Mouse (Mus musculus): ENCODE results near the gene Tmem206. TPM values are rescaled to one million over a fixed set of nuclear protein-coding genes. Genes with fewer than 3 reads are reported as not detected.

Gene Tmem206
- polyA plus RNA-seq, 1 experiment = 12.4 TPM

- H3K4me1 ChIP-seq (ENCODE audit: control insufficient read depth, insufficient read depth, insufficient read length) = 0 out of 2 replicates have a peak, but pooled peaks cover 2% of the 10 kb centered on the region
- WGBS = 82% methylated on average over 7 of the region's 7 CpGs
- no peak overlapping the region for H3K27ac ChIP-seq (ENCODE audit: insufficient read depth, low read length)
- H3K4me3 ChIP-seq (ENCODE audit: extremely low read depth, insufficient read depth, insufficient read length) = no peak overlapping the region
- TF ChIP-seq POLR2A (IDR thresholded peaks at IDR 0.05; ENCODE audit: low read depth, low read length) (no peak), CTCF (IDR thresholded peaks at IDR 0.05; ENCODE audit: extremely low read depth, insufficient read depth, insufficient read length, insufficient replicate concordance) (no peak)
- no peak for DNase-seq (ENCODE audit: low read depth in 1 of 2, low spot score in 2 of 2)
- peaks cover 47% of the 10 kb centered on the region for H3K36me3 ChIP-seq (ENCODE audit: control insufficient read depth, insufficient read depth, low read length)
- no peaks in the 10 kb centered on the region for H3K27me3 ChIP-seq (ENCODE audit: control insufficient read depth, insufficient read depth, low read length)
Measured at GRCm38 (mm10) chr1:191359478-191359877, 33.8 kb downstream of the Tmem206 start.

- H3K27me3 ChIP-seq (ENCODE audit: control insufficient read depth, insufficient read depth, low read length) = no peaks in the 10 kb centered on the region
- 0 out of 2 replicates have a peak, but pooled peaks cover 2% of the 10 kb centered on the region for H3K4me1 ChIP-seq (ENCODE audit: control insufficient read depth, insufficient read depth, insufficient read length)
- no peak overlapping the region for H3K4me3 ChIP-seq (ENCODE audit: extremely low read depth, insufficient read depth, insufficient read length)
- peaks cover 37% of the 10 kb centered on the region for H3K36me3 ChIP-seq (ENCODE audit: control insufficient read depth, insufficient read depth, low read length)
- H3K27ac ChIP-seq (ENCODE audit: insufficient read depth, low read length) = no peak overlapping the region
- WGBS = 88% methylated on average over 6 of the region's 6 CpGs
- TF ChIP-seq CTCF (IDR thresholded peaks at IDR 0.05; ENCODE audit: extremely low read depth, insufficient read depth, insufficient read length, insufficient replicate concordance) (no peak), POLR2A (IDR thresholded peaks at IDR 0.05; ENCODE audit: low read depth, low read length) (no peak)
- no peak for DNase-seq (ENCODE audit: low read depth in 1 of 2, low spot score in 2 of 2)
Measured at GRCm38 (mm10) chr1:191362412-191362811, 36.7 kb downstream of the Tmem206 start.

GRCm38 (mm10) chr1:191364477-191364876 lies 38.8 kb downstream of the Tmem206 start:
- no peak overlapping the region for H3K27ac ChIP-seq (ENCODE audit: insufficient read depth, low read length)
- no peak overlapping the region for H3K4me3 ChIP-seq (ENCODE audit: extremely low read depth, insufficient read depth, insufficient read length)
- H3K4me1 ChIP-seq (ENCODE audit: control insufficient read depth, insufficient read depth, insufficient read length) = 0 out of 2 replicates have a peak, but pooled peaks cover 2% of the 10 kb centered on the region
- peak in 1 of 2 experiments; percentile 45 for DNase-seq (ENCODE audit: low read depth in 1 of 2, low spot score in 2 of 2)
- TF ChIP-seq POLR2A (IDR thresholded peaks at IDR 0.05; ENCODE audit: low read depth, low read length) (no peak), CTCF (IDR thresholded peaks at IDR 0.05; ENCODE audit: extremely low read depth, insufficient read depth, insufficient read length, insufficient replicate concordance) (peak; percentile 23; the same call in 1 of the 2 replicates)
- peaks cover 29% of the 10 kb centered on the region for H3K36me3 ChIP-seq (ENCODE audit: control insufficient read depth, insufficient read depth, low read length)
- 84% methylated on average over 4 of the region's 4 CpGs for WGBS
- H3K27me3 ChIP-seq (ENCODE audit: control insufficient read depth, insufficient read depth, low read length) = no peaks in the 10 kb centered on the region

- H3K4me1 ChIP-seq (ENCODE audit: control insufficient read depth, insufficient read depth, insufficient read length) = no peaks in the 10 kb centered on the region
- no peaks in the 10 kb centered on the region for H3K27me3 ChIP-seq (ENCODE audit: control insufficient read depth, insufficient read depth, low read length)
- no peak overlapping the region for H3K27ac ChIP-seq (ENCODE audit: insufficient read depth, low read length)
- 88% methylated on average over 4 of the region's 4 CpGs for WGBS
- peaks cover 19% of the 10 kb centered on the region for H3K36me3 ChIP-seq (ENCODE audit: control insufficient read depth, insufficient read depth, low read length)
- DNase-seq (ENCODE audit: low read depth in 1 of 2, low spot score in 2 of 2) = no peak
- TF ChIP-seq POLR2A (IDR thresholded peaks at IDR 0.05; ENCODE audit: low read depth, low read length) (no peak), CTCF (IDR thresholded peaks at IDR 0.05; ENCODE audit: extremely low read depth, insufficient read depth, insufficient read length, insufficient replicate concordance) (no peak)
- H3K4me3 ChIP-seq (ENCODE audit: extremely low read depth, insufficient read depth, insufficient read length) = no peak overlapping the region
Measured at GRCm38 (mm10) chr1:191368193-191368592, 42.5 kb downstream of the Tmem206 start.

- Histone ChIP-seq H3K4me3 (ENCODE audit: extremely low read depth, insufficient read depth, insufficient read length) (no peak overlapping the region), H3K36me3 (ENCODE audit: control insufficient read depth, insufficient read depth, low read length) (peaks cover 19% of the 10 kb centered on the region), H3K27ac (ENCODE audit: insufficient read depth, low read length) (no peak overlapping the region), H3K4me1 (ENCODE audit: control insufficient read depth, insufficient read depth, insufficient read length) (peaks cover 3% of the 10 kb centered on the region; the same call in 1 of the 2 replicates), H3K27me3 (ENCODE audit: control insufficient read depth, insufficient read depth, low read length) (no peaks in the 10 kb centered on the region)
- no peak for TF ChIP-seq POLR2A (IDR thresholded peaks at IDR 0.05; ENCODE audit: low read depth, low read length)
- TF ChIP-seq CTCF (IDR thresholded peaks at IDR 0.05; ENCODE audit: extremely low read depth, insufficient read depth, insufficient read length, insufficient replicate concordance) = no peak
- DNase-seq (ENCODE audit: low read depth in 1 of 2, low spot score in 2 of 2) = no peak
Measured at GRCm38 (mm10) chr1:191369140-191369539, 43.4 kb downstream of the Tmem206 start.

- no peak for DNase-seq (ENCODE audit: low read depth in 1 of 2, low spot score in 2 of 2)
- 80% methylated on average over 10 of the region's 10 CpGs for WGBS
- Histone ChIP-seq H3K36me3 (ENCODE audit: control insufficient read depth, insufficient read depth, low read length) (peaks cover 9% of the 10 kb centered on the region), H3K4me3 (ENCODE audit: extremely low read depth, insufficient read depth, insufficient read length) (no peak overlapping the region), H3K27me3 (ENCODE audit: control insufficient read depth, insufficient read depth, low read length) (no peaks in the 10 kb centered on the region), H3K4me1 (ENCODE audit: control insufficient read depth, insufficient read depth, insufficient read length) (peaks cover 6% of the 10 kb centered on the region), H3K27ac (ENCODE audit: insufficient read depth, low read length) (no peak overlapping the region)
- TF ChIP-seq CTCF (IDR thresholded peaks at IDR 0.05; ENCODE audit: extremely low read depth, insufficient read depth, insufficient read length, insufficient replicate concordance) (no peak), POLR2A (IDR thresholded peaks at IDR 0.05; ENCODE audit: low read depth, low read length) (no peak)
Measured at GRCm38 (mm10) chr1:191374993-191375643, 49.4 kb downstream of the Tmem206 start.

GRCm38 (mm10) chr1:191375644-191375998 lies 49.9 kb downstream of the Tmem206 start:
- no peak for TF ChIP-seq CTCF (IDR thresholded peaks at IDR 0.05; ENCODE audit: extremely low read depth, insufficient read depth, insufficient read length, insufficient replicate concordance)
- no peak for TF ChIP-seq POLR2A (IDR thresholded peaks at IDR 0.05; ENCODE audit: low read depth, low read length)
- 75% methylated on average over 5 of the region's 5 CpGs for WGBS
- DNase-seq (ENCODE audit: low read depth in 1 of 2, low spot score in 2 of 2) = no peak
- Histone ChIP-seq H3K36me3 (ENCODE audit: control insufficient read depth, insufficient read depth, low read length) (peaks cover 9% of the 10 kb centered on the region), H3K4me1 (ENCODE audit: control insufficient read depth, insufficient read depth, insufficient read length) (peaks cover 6% of the 10 kb centered on the region), H3K4me3 (ENCODE audit: extremely low read depth, insufficient read depth, insufficient read length) (no peak overlapping the region), H3K27me3 (ENCODE audit: control insufficient read depth, insufficient read depth, low read length) (no peaks in the 10 kb centered on the region), H3K27ac (ENCODE audit: insufficient read depth, low read length) (no peak overlapping the region)

All from spleen, adult 2 months (tissue).